Mouse (Mus musculus): ENCODE measurements around the gene Tex14. TPM values are rescaled to one million over a fixed set of nuclear protein-coding genes. Genes with fewer than 3 reads are reported as not detected.
A peak's percentile ranks its signal among the peaks of the same experiment; 100 is the strongest.

Tex14 gene
- polyA plus RNA-seq, 1 experiment from 2014 or later = 0.70 TPM

DNA sequence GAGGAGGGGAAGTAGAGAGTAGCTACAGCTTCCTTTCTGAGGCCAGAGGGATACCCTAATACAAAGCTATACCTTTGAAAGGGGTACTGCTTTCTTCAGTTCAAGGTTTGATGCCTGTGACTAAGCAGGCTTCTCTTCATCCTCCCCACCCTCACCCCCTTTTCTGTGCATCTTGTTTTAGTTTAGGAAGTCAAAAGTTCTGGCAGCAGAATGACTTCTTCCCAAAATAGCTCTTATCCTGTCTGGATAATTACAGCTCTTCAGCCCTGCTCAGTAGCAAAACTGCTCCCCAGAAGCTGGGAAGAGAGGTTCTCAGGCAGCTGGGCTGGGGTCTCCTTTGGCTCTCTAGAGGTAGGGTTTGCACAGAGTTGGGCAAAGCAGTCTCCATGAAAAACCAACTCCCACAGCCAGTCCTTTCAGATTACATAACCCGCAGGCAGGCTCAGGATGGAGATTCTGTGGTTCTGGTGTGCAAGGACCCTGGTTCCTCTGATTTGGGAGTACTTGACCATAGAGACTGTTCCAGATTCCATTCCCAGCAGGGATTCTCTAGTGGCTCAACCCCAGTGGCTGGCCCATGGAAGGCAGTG lies 166.6 kb downstream of the Tex14 start:
- no peak overlapping the region for H3K4me3 ChIP-seq (ENCODE audit: low read length)
- H3K9me3 ChIP-seq (ENCODE audit: control insufficient read depth, low read length) = no peaks in the 10 kb centered on the region
- H3K36me3 ChIP-seq (ENCODE audit: control insufficient read depth, insufficient read depth, low read length) = no peaks in the 10 kb centered on the region
- H3K27me3 ChIP-seq (replicated peaks; ENCODE audit: control insufficient read depth, insufficient read depth, low read length) = no peaks in the 10 kb centered on the region
- H3K4me1 ChIP-seq (ENCODE audit: control insufficient read depth, insufficient read depth, low read length) = 0 out of 2 replicates have a peak, but pooled peaks cover 4% of the 10 kb centered on the region
- no peak overlapping the region for H3K4me2 ChIP-seq (ENCODE audit: low read depth, low read length)
- ATAC-seq = no peak
- H3K27ac ChIP-seq (ENCODE audit: low read length) = peak overlapping the region; percentile 58
- no peak overlapping the region for H3K9ac ChIP-seq (ENCODE audit: low read depth, low read length)
- 97% methylated on average over 1 of the region's 1 CpGs for WGBS

DNA sequence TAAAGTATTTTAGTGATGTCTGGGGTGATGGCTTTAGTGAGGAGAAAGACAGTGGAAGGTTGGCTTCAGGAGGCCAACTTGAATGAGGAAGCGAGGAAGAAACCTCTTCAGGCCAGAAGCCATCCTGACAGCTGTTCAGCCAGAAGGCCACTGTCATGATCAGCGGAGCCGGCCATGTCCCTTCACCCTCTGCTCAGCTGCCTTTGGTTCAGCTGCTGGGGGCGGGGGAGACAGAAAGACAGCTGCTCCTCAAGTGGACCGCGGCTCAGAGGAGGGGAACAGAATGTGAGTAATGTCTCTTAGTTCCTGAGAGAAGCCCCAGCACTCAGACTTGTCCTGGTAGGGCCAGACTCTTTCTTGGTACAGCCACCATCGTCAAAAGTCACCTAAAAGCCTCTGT lies 168.9 kb downstream of the Tex14 start:
- Histone ChIP-seq H3K27me3 (replicated peaks; ENCODE audit: control insufficient read depth, insufficient read depth, low read length) (no peaks in the 10 kb centered on the region), H3K9ac (ENCODE audit: low read depth, low read length) (no peak overlapping the region), H3K9me3 (ENCODE audit: control insufficient read depth, low read length) (no peaks in the 10 kb centered on the region), H3K4me2 (ENCODE audit: low read depth, low read length) (no peak overlapping the region), H3K4me3 (ENCODE audit: low read length) (no peak overlapping the region), H3K4me1 (ENCODE audit: control insufficient read depth, insufficient read depth, low read length) (peaks cover 10% of the 10 kb centered on the region; the same call in 1 of the 2 replicates), H3K36me3 (ENCODE audit: control insufficient read depth, insufficient read depth, low read length) (no peaks in the 10 kb centered on the region), H3K27ac (ENCODE audit: low read length) (no peak overlapping the region)
- WGBS = 62% methylated on average over 7 of the region's 7 CpGs
- no peak for ATAC-seq

DNA sequence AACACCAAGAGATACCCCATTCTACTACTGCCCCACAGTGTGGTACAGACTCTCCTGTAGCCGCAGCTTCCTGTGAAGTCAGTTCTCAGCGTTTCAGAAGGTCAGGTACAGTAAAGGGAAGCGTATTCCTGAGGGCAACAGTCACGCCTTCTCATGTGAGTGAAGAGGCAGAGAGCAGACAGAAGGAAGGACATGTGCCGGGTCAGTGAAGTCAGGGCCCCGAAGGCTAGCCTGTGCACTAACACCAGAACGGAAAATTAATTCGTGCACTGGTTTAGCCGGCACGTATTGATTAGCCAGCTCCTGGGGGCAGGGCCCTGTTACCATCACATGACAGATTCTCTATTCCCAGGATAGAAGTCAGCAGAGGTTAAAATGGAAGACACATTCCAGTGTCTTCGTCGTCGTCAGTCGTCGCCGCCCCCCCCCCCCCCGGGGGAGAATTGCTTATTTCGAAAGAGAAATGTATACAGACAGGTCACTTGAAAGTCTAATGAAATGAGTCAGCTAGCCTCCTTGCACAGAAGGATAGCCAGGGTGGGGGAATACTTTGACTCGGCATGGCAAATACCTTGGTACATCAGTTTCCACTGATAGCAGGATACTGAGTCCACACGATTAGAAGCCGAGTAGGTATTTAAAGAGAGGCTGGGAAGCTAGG lies 169.8 kb downstream of the Tex14 start:
- Histone ChIP-seq H3K36me3 (ENCODE audit: control insufficient read depth, insufficient read depth, low read length) (no peaks in the 10 kb centered on the region), H3K27ac (ENCODE audit: low read length) (no peak overlapping the region), H3K9me3 (ENCODE audit: control insufficient read depth, low read length) (no peaks in the 10 kb centered on the region), H3K9ac (ENCODE audit: low read depth, low read length) (no peak overlapping the region), H3K4me2 (ENCODE audit: low read depth, low read length) (no peak overlapping the region), H3K27me3 (replicated peaks; ENCODE audit: control insufficient read depth, insufficient read depth, low read length) (no peaks in the 10 kb centered on the region), H3K4me3 (ENCODE audit: low read length) (no peak overlapping the region), H3K4me1 (ENCODE audit: control insufficient read depth, insufficient read depth, low read length) (peaks cover 10% of the 10 kb centered on the region)
- 57% methylated on average over 21 of the region's 21 CpGs for WGBS
- ATAC-seq = no peak

DNA sequence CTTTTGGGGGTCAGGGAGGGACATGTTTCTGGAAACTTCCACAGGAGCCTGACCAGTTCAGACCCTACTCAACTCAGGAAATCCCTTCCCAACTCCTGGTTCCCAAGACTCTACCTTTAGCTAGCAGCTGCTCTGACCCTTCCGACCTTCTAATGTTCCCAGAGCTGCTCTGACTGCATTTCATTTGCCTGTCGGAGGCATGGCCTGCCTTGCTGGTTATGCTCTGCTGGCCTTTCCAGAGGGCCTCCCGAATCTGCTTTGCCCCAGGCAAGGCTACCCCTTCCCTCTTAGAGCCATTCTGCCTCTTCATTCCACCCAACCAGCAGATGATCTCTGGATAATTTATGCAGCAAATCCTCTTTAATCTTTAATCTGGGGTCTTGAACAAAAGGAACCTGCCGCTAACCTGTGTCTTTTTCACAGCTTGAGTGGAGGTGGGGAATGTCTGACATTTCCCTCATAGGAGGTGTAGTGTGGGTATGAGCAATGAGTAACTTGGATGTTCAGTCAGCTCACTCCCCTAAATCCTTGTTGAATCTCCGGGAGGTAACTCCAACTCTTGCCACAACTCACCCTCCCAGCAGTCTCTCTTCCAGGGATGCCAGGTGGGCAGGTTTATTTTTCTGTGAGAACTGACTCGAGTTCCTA lies 172.9 kb downstream of the Tex14 start:
- Histone ChIP-seq H3K4me3 (ENCODE audit: low read length) (peak overlapping the region; percentile 64), H3K4me2 (ENCODE audit: low read depth, low read length) (peak overlapping the region; percentile 93), H3K36me3 (ENCODE audit: control insufficient read depth, insufficient read depth, low read length) (no peaks in the 10 kb centered on the region), H3K4me1 (ENCODE audit: control insufficient read depth, insufficient read depth, low read length) (peaks cover 10% of the 10 kb centered on the region), H3K27me3 (replicated peaks; ENCODE audit: control insufficient read depth, insufficient read depth, low read length) (no peaks in the 10 kb centered on the region; the same call in 1 of the 2 replicates), H3K27ac (ENCODE audit: low read length) (0 out of 2 replicates have a peak overlapping the region, but pooled peaks have one; percentile 39), H3K9ac (ENCODE audit: low read depth, low read length) (peak overlapping the region; percentile 75; the same call in 1 of the 2 replicates), H3K9me3 (ENCODE audit: control insufficient read depth, low read length) (no peaks in the 10 kb centered on the region)
- WGBS = 27% methylated on average over 6 of the region's 6 CpGs
- ATAC-seq = no peak

DNA sequence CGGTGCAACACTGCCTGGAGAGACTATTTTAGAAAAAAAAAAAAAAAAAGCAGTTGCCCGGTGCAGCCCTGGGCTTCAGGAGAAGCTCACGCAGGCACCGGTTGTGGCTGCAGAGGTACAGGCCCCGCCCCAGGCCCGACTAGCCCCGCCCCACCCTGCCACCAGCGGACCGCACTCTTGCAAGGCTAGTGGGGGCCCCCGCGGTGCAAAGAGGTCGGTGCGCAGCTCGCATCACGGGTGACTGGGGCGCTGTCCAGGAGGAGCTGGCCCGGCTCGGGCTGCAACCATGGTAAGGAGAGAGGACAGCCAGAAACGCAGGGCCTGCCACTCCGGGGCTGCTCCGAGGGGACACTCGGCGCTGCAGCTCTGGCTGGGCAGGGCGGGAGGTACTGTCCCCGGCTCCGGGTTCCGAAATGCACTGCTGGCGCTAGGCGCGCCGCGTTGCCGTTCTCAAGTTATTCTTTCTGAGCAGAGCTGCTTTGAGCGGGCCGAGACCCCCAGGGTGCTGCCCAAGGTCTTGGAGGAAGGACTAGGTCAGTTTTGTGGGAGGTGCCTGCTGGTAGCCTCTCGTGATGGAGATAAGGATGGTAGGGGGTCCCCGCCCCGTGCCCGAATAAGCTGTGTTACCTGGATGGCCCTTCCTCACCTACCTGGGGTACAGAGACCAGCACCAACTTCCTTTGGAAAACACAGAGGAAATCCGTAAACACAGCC lies 173.5 kb downstream of the Tex14 start:
- Histone ChIP-seq H3K4me1 (ENCODE audit: control insufficient read depth, insufficient read depth, low read length) (peaks cover 10% of the 10 kb centered on the region), H3K4me3 (ENCODE audit: low read length) (peak overlapping the region; percentile 64), H3K9ac (ENCODE audit: low read depth, low read length) (peak overlapping the region; percentile 75), H3K9me3 (ENCODE audit: control insufficient read depth, low read length) (no peaks in the 10 kb centered on the region), H3K36me3 (ENCODE audit: control insufficient read depth, insufficient read depth, low read length) (no peaks in the 10 kb centered on the region), H3K4me2 (ENCODE audit: low read depth, low read length) (peak overlapping the region; percentile 93), H3K27me3 (replicated peaks; ENCODE audit: control insufficient read depth, insufficient read depth, low read length) (no peaks in the 10 kb centered on the region; the same call in 1 of the 2 replicates), H3K27ac (ENCODE audit: low read length) (peak overlapping the region; percentile 39)
- under 1% methylated on average over 40 of the region's 40 CpGs for WGBS
- ATAC-seq = peak; percentile 91

DNA sequence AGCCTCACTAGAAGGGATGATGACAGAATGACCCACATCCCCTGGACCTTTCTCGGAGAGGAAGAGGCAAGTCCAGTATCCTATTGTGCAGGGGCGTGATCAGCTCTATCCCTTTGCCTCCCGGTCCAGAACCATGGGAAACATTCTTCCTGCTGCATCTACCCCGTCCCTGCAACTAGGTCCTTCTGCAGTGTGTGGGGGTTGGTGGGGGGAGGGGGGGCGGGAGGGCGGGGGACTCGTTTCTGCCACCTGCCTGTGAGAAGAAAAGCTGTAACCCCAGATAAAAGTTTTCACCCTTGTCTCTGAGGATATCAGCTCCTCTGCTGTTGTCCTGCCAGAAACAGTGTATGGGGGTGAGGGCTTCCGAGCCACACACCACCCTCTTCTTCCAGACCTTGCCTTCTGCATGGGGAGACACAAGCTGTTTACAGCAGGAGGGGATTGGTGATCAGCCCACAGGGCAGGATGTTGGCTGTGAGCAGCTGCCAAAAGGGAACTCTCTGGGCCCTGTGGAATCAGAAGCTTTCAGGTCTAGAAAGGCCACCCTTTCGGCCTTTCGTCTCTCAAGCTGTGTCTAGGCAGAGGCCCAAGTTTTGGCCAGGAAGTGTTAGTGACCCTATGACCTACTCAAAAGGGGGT lies 174.2 kb downstream of the Tex14 start:
- Histone ChIP-seq H3K9ac (ENCODE audit: low read depth, low read length) (peak overlapping the region; percentile 75), H3K4me3 (ENCODE audit: low read length) (peak overlapping the region; percentile 64), H3K4me1 (ENCODE audit: control insufficient read depth, insufficient read depth, low read length) (peaks cover 7% of the 10 kb centered on the region), H3K27me3 (replicated peaks; ENCODE audit: control insufficient read depth, insufficient read depth, low read length) (no peaks in the 10 kb centered on the region; the same call in 1 of the 2 replicates), H3K36me3 (ENCODE audit: control insufficient read depth, insufficient read depth, low read length) (no peaks in the 10 kb centered on the region), H3K9me3 (ENCODE audit: control insufficient read depth, low read length) (no peaks in the 10 kb centered on the region), H3K27ac (ENCODE audit: low read length) (peak overlapping the region; percentile 39), H3K4me2 (ENCODE audit: low read depth, low read length) (peak overlapping the region; percentile 93)
- WGBS = 24% methylated on average over 10 of the region's 10 CpGs
- peak; percentile 34; the same call in 1 of the 2 replicates for ATAC-seq

DNA sequence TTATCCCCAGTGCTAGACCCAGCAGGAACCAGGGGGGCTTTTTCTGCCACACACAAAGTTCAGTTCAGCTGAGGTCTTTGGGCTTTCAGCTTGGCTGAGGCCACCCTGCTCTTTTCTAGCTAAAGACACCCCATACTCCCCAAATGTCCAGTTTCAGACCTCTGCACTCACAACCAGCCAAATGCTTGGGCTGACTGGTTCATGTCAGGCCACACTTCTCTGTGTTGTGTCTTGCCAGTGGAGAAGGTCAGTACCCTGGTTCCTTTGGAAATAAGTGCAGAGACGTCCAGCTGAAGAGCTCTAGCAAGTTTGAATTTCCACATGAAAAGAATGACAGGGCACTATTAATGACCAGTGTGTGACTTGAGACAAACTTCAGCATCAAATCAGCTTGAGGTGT lies 174.8 kb downstream of the Tex14 start:
- Histone ChIP-seq H3K9ac (ENCODE audit: low read depth, low read length) (no peak overlapping the region), H3K36me3 (ENCODE audit: control insufficient read depth, insufficient read depth, low read length) (no peaks in the 10 kb centered on the region), H3K4me1 (ENCODE audit: control insufficient read depth, insufficient read depth, low read length) (peaks cover 10% of the 10 kb centered on the region), H3K4me3 (ENCODE audit: low read length) (peak overlapping the region; percentile 22; the same call in 1 of the 2 replicates), H3K4me2 (ENCODE audit: low read depth, low read length) (peak overlapping the region; percentile 19; the same call in 1 of the 2 replicates), H3K27me3 (replicated peaks; ENCODE audit: control insufficient read depth, insufficient read depth, low read length) (no peaks in the 10 kb centered on the region; the same call in 1 of the 2 replicates), H3K27ac (ENCODE audit: low read length) (no peak overlapping the region), H3K9me3 (ENCODE audit: control insufficient read depth, low read length) (no peaks in the 10 kb centered on the region)
- WGBS = 53% methylated on average over 1 of the region's 1 CpGs
- ATAC-seq = no peak

DNA sequence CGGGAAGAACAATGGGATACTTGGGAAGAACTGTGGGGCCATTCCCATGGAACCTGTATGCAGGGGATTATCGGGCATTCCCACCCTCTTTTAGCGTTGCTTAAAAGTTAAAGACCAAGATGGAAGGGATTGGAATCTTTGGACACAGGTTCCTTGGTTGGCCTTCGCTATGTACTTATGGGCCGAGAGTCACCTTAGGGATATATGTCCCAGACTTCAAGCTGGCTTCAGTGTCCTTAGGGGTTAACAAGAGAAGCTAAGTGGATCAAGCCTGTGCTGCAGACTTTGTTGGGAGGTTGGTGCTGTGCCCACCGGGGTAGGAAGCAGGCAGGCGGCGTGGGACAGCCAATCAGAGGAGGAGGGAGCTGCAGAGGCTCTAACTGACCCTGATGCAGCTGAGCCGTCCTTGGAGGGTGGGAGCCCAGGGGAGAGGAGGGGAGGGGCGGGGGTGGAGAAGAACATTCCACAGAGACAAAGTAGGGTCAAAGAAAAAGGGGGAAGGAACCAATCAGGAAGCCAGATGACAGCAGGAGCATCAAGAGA lies 175.7 kb downstream of the Tex14 start:
- ATAC-seq = no peak
- H3K4me2 ChIP-seq (ENCODE audit: low read depth, low read length) = no peak overlapping the region
- WGBS = 49% methylated on average over 10 of the region's 10 CpGs

More for the DNA sequence above, 175.7 kb downstream of the Tex14 start:
- H3K4me1 ChIP-seq (ENCODE audit: control insufficient read depth, insufficient read depth, low read length) = peaks cover 12% of the 10 kb centered on the region
- H3K27me3 ChIP-seq (replicated peaks; ENCODE audit: control insufficient read depth, insufficient read depth, low read length) = no peaks in the 10 kb centered on the region; the same call in 1 of the 2 replicates
- no peak overlapping the region for H3K9ac ChIP-seq (ENCODE audit: low read depth, low read length)
- no peaks in the 10 kb centered on the region for H3K36me3 ChIP-seq (ENCODE audit: control insufficient read depth, insufficient read depth, low read length)
- H3K27ac ChIP-seq (ENCODE audit: low read length) = no peak overlapping the region
- no peaks in the 10 kb centered on the region for H3K9me3 ChIP-seq (ENCODE audit: control insufficient read depth, low read length)
- H3K4me3 ChIP-seq (ENCODE audit: low read length) = no peak overlapping the region
